In the genomic region with DNA sequence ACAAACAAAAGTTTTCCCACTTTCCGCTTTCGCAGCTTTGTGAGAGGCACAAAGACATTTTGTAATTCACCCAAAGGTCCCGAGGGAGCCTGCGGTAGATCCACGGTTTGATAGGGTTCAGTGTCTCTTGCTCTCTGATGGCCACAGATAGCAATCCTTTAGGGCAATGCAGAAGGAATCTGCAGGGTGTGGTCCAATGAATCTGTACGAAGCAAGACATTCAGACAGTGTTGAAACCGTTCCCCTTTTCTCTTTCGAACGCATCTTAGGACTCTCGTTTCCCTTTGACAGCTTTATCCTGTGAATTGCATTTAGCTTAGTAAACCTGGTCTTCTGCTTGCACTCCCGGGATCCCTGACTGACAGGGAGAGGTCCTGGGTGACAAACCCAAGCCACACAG, we compare ENCODE assay signal across 24 mouse cellular contexts.
DNase-seq lines count a peak whose midpoint lies in the region; ATAC-seq lines count a peak whose summit lies in the region.
"Had no signal": no experiment of that assay in that cellular context is flagged by ENCODE, and none has a peak within 500 bp of the region (broad histone marks: within the 10 kb centered on the region; RNA-seq: fewer than 3 reads in every experiment).

No protein-coding gene starts in this region.

- H3K9ac ChIP-seq in limb, embryonic 12.5 days (replicated peaks), result no peak overlapping the region
- peak overlapping the region; percentile 46; the same call in 1 of the 2 replicates for H3K9ac ChIP-seq in embryonic facial prominence, embryonic 14.5 days (ENCODE audit: low read depth, low read length)
- H3K9ac ChIP-seq in hindbrain, embryonic 12.5 days, result no peak overlapping the region
- H3K9ac ChIP-seq: forebrain, embryonic 12.5 days; forebrain, embryonic 15.5 days; heart, embryonic 13.5 days; hindbrain, embryonic 15.5 days had no signal

- H3K4me1 ChIP-seq in limb, embryonic 12.5 days (replicated peaks), result peaks cover 19% of the 10 kb centered on the region
- peaks cover 16% of the 10 kb centered on the region for H3K4me1 ChIP-seq in limb, embryonic 10.5 days
- H3K4me1 ChIP-seq in embryonic facial prominence, embryonic 14.5 days (ENCODE audit: control insufficient read depth, insufficient read depth, low read length), result peaks cover 6% of the 10 kb centered on the region
- no peaks in the 10 kb centered on the region for H3K4me1 ChIP-seq in hindbrain, embryonic 12.5 days
- H3K4me1 ChIP-seq: forebrain, embryonic 12.5 days; forebrain, embryonic 15.5 days; heart, embryonic 10.5 days; heart, embryonic 13.5 days; hindbrain, embryonic 15.5 days had no signal

- 0 out of 2 replicates have a peak overlapping the region, but pooled peaks have one; percentile 41 for H3K27ac ChIP-seq in limb, embryonic 12.5 days
- H3K27ac ChIP-seq in limb, embryonic 10.5 days, result no peak overlapping the region
- no peak overlapping the region for H3K27ac ChIP-seq in embryonic facial prominence, embryonic 14.5 days (replicated peaks; ENCODE audit: low read depth, low read length)
- no peak overlapping the region for H3K27ac ChIP-seq in hindbrain, embryonic 12.5 days
- H3K27ac ChIP-seq: forebrain, embryonic 12.5 days; forebrain, embryonic 15.5 days; heart, adult 2 months; heart, embryonic 10.5 days; heart, embryonic 13.5 days; hindbrain, embryonic 15.5 days had no signal

- no peak overlapping the region for H3K4me3 ChIP-seq in limb, embryonic 12.5 days (replicated peaks)
- no peak overlapping the region for H3K4me3 ChIP-seq in limb, embryonic 10.5 days
- no peak overlapping the region for H3K4me3 ChIP-seq in embryonic facial prominence, embryonic 14.5 days (ENCODE audit: low read depth, low read length)
- H3K4me3 ChIP-seq in hindbrain, embryonic 12.5 days, result no peak overlapping the region
- H3K4me3 ChIP-seq: erythroblast, embryonic 14.5 days; forebrain, embryonic 12.5 days; forebrain, embryonic 15.5 days; heart, adult 2 months; heart, embryonic 10.5 days; heart, embryonic 13.5 days; hindbrain, embryonic 15.5 days had no signal

- H3K4me2 ChIP-seq in limb, embryonic 12.5 days, result no peak overlapping the region
- H3K4me2 ChIP-seq in embryonic facial prominence, embryonic 14.5 days (ENCODE audit: low read depth, low read length), result 0 out of 2 replicates have a peak overlapping the region, but pooled peaks have one; percentile 12
- no peak overlapping the region for H3K4me2 ChIP-seq in hindbrain, embryonic 12.5 days (replicated peaks)
- H3K4me2 ChIP-seq: forebrain, embryonic 12.5 days; forebrain, embryonic 15.5 days; heart, embryonic 13.5 days; hindbrain, embryonic 15.5 days had no signal

- WGBS in limb, embryonic 12.5 days, result 86% methylated on average over 11 of the region's 11 CpGs
- 80% methylated on average over 11 of the region's 11 CpGs for WGBS in limb, embryonic 10.5 days
- 49% methylated on average over 11 of the region's 11 CpGs for WGBS in embryonic facial prominence, embryonic 14.5 days
- 62% methylated on average over 11 of the region's 11 CpGs for WGBS in hindbrain, embryonic 12.5 days

- no peaks in the 10 kb centered on the region for H3K9me3 ChIP-seq in limb, embryonic 12.5 days
- H3K9me3 ChIP-seq in limb, embryonic 10.5 days (replicated peaks), result no peaks in the 10 kb centered on the region
- H3K9me3 ChIP-seq in embryonic facial prominence, embryonic 14.5 days (ENCODE audit: control insufficient read depth, low read length), result no peaks in the 10 kb centered on the region
- H3K9me3 ChIP-seq in hindbrain, embryonic 12.5 days (replicated peaks), result no peaks in the 10 kb centered on the region
- H3K9me3 ChIP-seq: forebrain, embryonic 12.5 days; forebrain, embryonic 15.5 days; heart, embryonic 10.5 days; heart, embryonic 13.5 days; hindbrain, embryonic 15.5 days had no signal

- no peak for DNase-seq in limb, embryonic 10.5 days (ENCODE audit: low spot score)
- peak; percentile 16 for DNase-seq in embryonic facial prominence, embryonic 14.5 days (ENCODE audit: low spot score)
- DNase-seq in layer of hippocampus, adult 9-10 months (ENCODE audit: low spot score), result no peak
- DNase-seq: adrenal gland, adult 2 months; adrenal gland, postnatal 14 days; cerebellum, adult 11-12 months; cerebellum, adult 8-10 months; cerebellum, postnatal 10 days; cerebellum, postnatal 36 days; embryo, embryonic 11 days; gastrocnemius, postnatal 25 days; heart, adult 2 months; heart, postnatal 14 days; heart, postnatal 4 days had no signal

- no peaks in the 10 kb centered on the region for H3K36me3 ChIP-seq in limb, embryonic 12.5 days
- no peaks in the 10 kb centered on the region for H3K36me3 ChIP-seq in limb, embryonic 10.5 days
- no peaks in the 10 kb centered on the region for H3K36me3 ChIP-seq in embryonic facial prominence, embryonic 14.5 days (ENCODE audit: control insufficient read depth, insufficient read depth, low read length)
- no peaks in the 10 kb centered on the region for H3K36me3 ChIP-seq in hindbrain, embryonic 12.5 days
- H3K36me3 ChIP-seq: forebrain, embryonic 12.5 days; forebrain, embryonic 15.5 days; heart, embryonic 10.5 days; heart, embryonic 13.5 days; hindbrain, embryonic 15.5 days had no signal

- ATAC-seq in limb, embryonic 12.5 days (ENCODE audit: insufficient number of reproducible peaks, insufficient read depth, low FRiP score, low TSS enrichment, low read depth), result no peak
- ATAC-seq in embryonic facial prominence, embryonic 14.5 days (ENCODE audit: low read depth), result no peak
- ATAC-seq in megakaryocyte progenitor cell, adult 5-6 weeks (replicated peaks; ENCODE audit: poor library complexity), result 0 out of 2 replicates have a peak, but pooled peaks have one; percentile 29
- ATAC-seq in hindbrain, embryonic 12.5 days (ENCODE audit: low FRiP score), result no peak
- ATAC-seq: CD4-positive, CD25-positive, alpha-beta regulatory T cell, adult 4 months; forebrain, embryonic 15.5 days had no signal

- H3K27me3 ChIP-seq in limb, embryonic 12.5 days, result no peaks in the 10 kb centered on the region
- H3K27me3 ChIP-seq in limb, embryonic 10.5 days (ENCODE audit: low read depth, poor library complexity, severe bottlenecking), result peaks cover 14% of the 10 kb centered on the region
- 0 out of 2 replicates have a peak, but pooled peaks cover 5% of the 10 kb centered on the region for H3K27me3 ChIP-seq in embryonic facial prominence, embryonic 14.5 days (replicated peaks; ENCODE audit: control insufficient read depth, insufficient read depth, low read length)
- H3K27me3 ChIP-seq in hindbrain, embryonic 12.5 days, result peaks cover 5% of the 10 kb centered on the region; the same call in 1 of the 2 replicates
- H3K27me3 ChIP-seq: hindbrain, embryonic 15.5 days had no signal
